12 mouse cellular contexts compared by ENCODE assay signal in the genomic region with DNA sequence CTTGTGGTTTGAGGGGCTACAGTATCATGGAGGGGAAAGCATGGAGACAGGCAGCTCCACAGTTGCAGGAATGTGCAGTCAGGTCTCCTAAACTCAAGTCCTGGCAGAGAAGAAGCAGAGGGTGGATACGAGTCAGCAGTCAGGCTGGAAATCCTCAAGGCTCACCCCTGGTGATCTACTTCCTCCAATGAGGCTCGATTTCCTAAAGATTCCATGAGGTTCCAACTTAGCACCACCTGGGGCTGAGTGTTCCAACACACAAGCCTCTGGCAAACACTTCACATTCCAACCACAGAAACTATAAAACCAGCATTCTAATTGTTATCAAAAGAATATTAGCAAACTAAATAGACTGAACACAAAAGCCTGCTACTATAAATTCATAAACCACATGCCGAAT.
"Had no signal": no experiment of that assay in that cellular context is flagged by ENCODE, and none has a peak within 500 bp of the region (broad histone marks: within the 10 kb centered on the region; RNA-seq: fewer than 3 reads in every experiment).

No protein-coding gene starts in this region.

- H3K27ac ChIP-seq: kidney, postnatal 0 days; limb, embryonic 15.5 days; liver, embryonic 12.5 days; midbrain, embryonic 13.5 days had no signal

- H3K4me3 ChIP-seq: limb, embryonic 15.5 days; liver, embryonic 12.5 days; midbrain, embryonic 13.5 days; myocyte had no signal

- ATAC-seq: liver, embryonic 12.5 days; midbrain, embryonic 13.5 days had no signal

- H3K36me3 ChIP-seq: limb, embryonic 15.5 days; liver, embryonic 12.5 days; midbrain, embryonic 13.5 days had no signal

- H3K27me3 ChIP-seq: limb, embryonic 15.5 days; liver, embryonic 12.5 days; midbrain, embryonic 13.5 days had no signal

- DNase-seq: kidney, adult 2 months; kidney, postnatal 36 days; layer of hippocampus, adult 9-11 months; layer of hippocampus, postnatal 36 days; right cerebral cortex, postnatal 4 days; spleen, adult 18-20 months; thymus, postnatal 36 days had no signal

- H3K4me2 ChIP-seq: limb, embryonic 15.5 days; liver, embryonic 12.5 days; midbrain, embryonic 13.5 days had no signal

- H3K9ac ChIP-seq: limb, embryonic 15.5 days; liver, embryonic 12.5 days; midbrain, embryonic 13.5 days had no signal

- H3K4me1 ChIP-seq: liver, embryonic 12.5 days; midbrain, embryonic 13.5 days had no signal

- H3K9me3 ChIP-seq: limb, embryonic 15.5 days; liver, embryonic 12.5 days; midbrain, embryonic 13.5 days had no signal
